Mouse (Mus musculus): ENCODE results near the gene Nudt22. TPM values are rescaled to one million over a fixed set of nuclear protein-coding genes. Genes with fewer than 3 reads are reported as not detected.

Nudt22 gene
- polyA plus RNA-seq (2015; fragmentation: Nextera tagmentation; extraction: Ambion mirVana): 22.6 and 23.7 TPM in 2 replicates

GRCm38 (mm10) chr19:6996006-6996405 is at the start of gene Nudt22, which contains the start of gene Trpt1:
Gene Nudt22, minus strand, starts transcription at chr19:6996117.
Gene Trpt1, plus strand, starts transcription at chr19:6996131.
- Histone ChIP-seq H3K9ac (ENCODE audit: low read length) (peak within 1 kb of the TSS; percentile 82), H3K27ac (ENCODE audit: low read length) (peak within 1 kb of the TSS; percentile 81), H3K4me2 (ENCODE audit: low read depth, low read length) (peak within 1 kb of the TSS; percentile 80), H3K4me1 (replicated peaks; ENCODE audit: control insufficient read depth, insufficient read depth, low read length) (peaks cover 29% of the 10 kb centered on the region), H3K9me3 (ENCODE audit: control insufficient read depth, low read length) (no peaks in the 10 kb centered on the region), H3K27me3 (ENCODE audit: control insufficient read depth, insufficient read depth, low read depth, low read length) (no peaks in the 10 kb centered on the region), H3K36me3 (ENCODE audit: control insufficient read depth, insufficient read depth, low read length) (peaks cover 11% of the 10 kb centered on the region), H3K4me3 (ENCODE audit: low read length) (peak within 1 kb of the TSS; percentile 73)
- WGBS: under 1% methylated on average over 24 of the region's 24 CpGs
- peak; percentile 81 for ATAC-seq (ENCODE audit: low read depth)

GRCm38 (mm10) chr19:7044706-7045105 is 48.8 kb upstream of the Nudt22 start:
- ATAC-seq (ENCODE audit: low read depth): no peak
- Histone ChIP-seq H3K27ac (ENCODE audit: low read length) (no peak overlapping the region), H3K27me3 (ENCODE audit: control insufficient read depth, insufficient read depth, low read depth, low read length) (no peaks in the 10 kb centered on the region), H3K4me2 (ENCODE audit: low read depth, low read length) (no peak overlapping the region), H3K4me1 (replicated peaks; ENCODE audit: control insufficient read depth, insufficient read depth, low read length) (peaks cover 4% of the 10 kb centered on the region), H3K4me3 (ENCODE audit: low read length) (no peak overlapping the region), H3K36me3 (ENCODE audit: control insufficient read depth, insufficient read depth, low read length) (no peaks in the 10 kb centered on the region), H3K9me3 (ENCODE audit: control insufficient read depth, low read length) (no peaks in the 10 kb centered on the region), H3K9ac (ENCODE audit: low read length) (no peak overlapping the region)
- whole genome bisulfite sequencing: 48% methylated on average over 4 of the region's 4 CpGs

GRCm38 (mm10) chr19:7044279-7044678 is 48.4 kb upstream of the Nudt22 start:
- H3K9ac ChIP-seq (ENCODE audit: low read length): no peak overlapping the region
- peaks cover 4% of the 10 kb centered on the region for H3K4me1 ChIP-seq (replicated peaks; ENCODE audit: control insufficient read depth, insufficient read depth, low read length)
- no peak overlapping the region for H3K27ac ChIP-seq (ENCODE audit: low read length)
- no peaks in the 10 kb centered on the region for H3K27me3 ChIP-seq (ENCODE audit: control insufficient read depth, insufficient read depth, low read depth, low read length)
- ATAC-seq (ENCODE audit: low read depth): no peak
- H3K4me2 ChIP-seq (ENCODE audit: low read depth, low read length): no peak overlapping the region
- H3K4me3 ChIP-seq (ENCODE audit: low read length): no peak overlapping the region
- 62% methylated on average over 4 of the region's 4 CpGs for WGBS
- no peaks in the 10 kb centered on the region for H3K36me3 ChIP-seq (ENCODE audit: control insufficient read depth, insufficient read depth, low read length)
- no peaks in the 10 kb centered on the region for H3K9me3 ChIP-seq (ENCODE audit: control insufficient read depth, low read length)

GRCm38 (mm10) chr19:7041171-7041570 is 45.3 kb upstream of the Nudt22 start:
- WGBS: 83% methylated on average over 2 of the region's 2 CpGs
- Histone ChIP-seq H3K27ac (ENCODE audit: low read length) (peak overlapping the region; percentile 98; the same call in 1 of the 2 replicates), H3K9me3 (ENCODE audit: control insufficient read depth, low read length) (no peaks in the 10 kb centered on the region), H3K4me3 (ENCODE audit: low read length) (no peak overlapping the region), H3K36me3 (ENCODE audit: control insufficient read depth, insufficient read depth, low read length) (no peaks in the 10 kb centered on the region), H3K4me1 (replicated peaks; ENCODE audit: control insufficient read depth, insufficient read depth, low read length) (peaks cover 13% of the 10 kb centered on the region), H3K27me3 (ENCODE audit: control insufficient read depth, insufficient read depth, low read depth, low read length) (no peaks in the 10 kb centered on the region), H3K9ac (ENCODE audit: low read length) (peak overlapping the region; percentile 92; the same call in 1 of the 2 replicates), H3K4me2 (ENCODE audit: low read depth, low read length) (peak overlapping the region; percentile 91; the same call in 1 of the 2 replicates)
- ATAC-seq (ENCODE audit: low read depth): no peak

- H3K4me3 ChIP-seq (ENCODE audit: low read length): peak overlapping the region; percentile 70
- peak overlapping the region; percentile 91 for H3K4me2 ChIP-seq (ENCODE audit: low read depth, low read length)
- peaks cover 13% of the 10 kb centered on the region for H3K4me1 ChIP-seq (replicated peaks; ENCODE audit: control insufficient read depth, insufficient read depth, low read length)
- peak overlapping the region; percentile 92 for H3K9ac ChIP-seq (ENCODE audit: low read length)
- 18% methylated on average over 13 of the region's 13 CpGs for WGBS
- no peaks in the 10 kb centered on the region; the same call in 1 of the 2 replicates for H3K36me3 ChIP-seq (ENCODE audit: control insufficient read depth, insufficient read depth, low read length)
- peak overlapping the region; percentile 98 for H3K27ac ChIP-seq (ENCODE audit: low read length)
- peak; percentile 3; the same call in 1 of the 2 replicates for ATAC-seq (ENCODE audit: low read depth)
- H3K27me3 ChIP-seq (ENCODE audit: control insufficient read depth, insufficient read depth, low read depth, low read length): no peaks in the 10 kb centered on the region
- no peaks in the 10 kb centered on the region for H3K9me3 ChIP-seq (ENCODE audit: control insufficient read depth, low read length)
Observed at GRCm38 (mm10) chr19:7040637-7041130, 44.8 kb upstream of the Nudt22 start.

GRCm38 (mm10) chr19:7039841-7040636 is 44.1 kb upstream of the Nudt22 start, which contains the start of gene Stip1:
Gene Stip1, minus strand, starts transcription at chr19:7039967.
- H3K4me3 ChIP-seq (ENCODE audit: low read length): peak within 1 kb of the TSS; percentile 94
- H3K27ac ChIP-seq (ENCODE audit: low read length): peak within 1 kb of the TSS; percentile 98
- peaks cover 4% of the 10 kb centered on the region for H3K36me3 ChIP-seq (ENCODE audit: control insufficient read depth, insufficient read depth, low read length)
- H3K9ac ChIP-seq (ENCODE audit: low read length): peak within 1 kb of the TSS; percentile 97
- no peaks in the 10 kb centered on the region for H3K27me3 ChIP-seq (ENCODE audit: control insufficient read depth, insufficient read depth, low read depth, low read length)
- ATAC-seq (ENCODE audit: low read depth): peak; percentile 99
- WGBS: under 1% methylated on average over 49 of the region's 49 CpGs
- H3K4me1 ChIP-seq (replicated peaks; ENCODE audit: control insufficient read depth, insufficient read depth, low read length): peaks cover 13% of the 10 kb centered on the region
- H3K4me2 ChIP-seq (ENCODE audit: low read depth, low read length): peak within 1 kb of the TSS; percentile 91
- H3K9me3 ChIP-seq (ENCODE audit: control insufficient read depth, low read length): no peaks in the 10 kb centered on the region

DNA sequence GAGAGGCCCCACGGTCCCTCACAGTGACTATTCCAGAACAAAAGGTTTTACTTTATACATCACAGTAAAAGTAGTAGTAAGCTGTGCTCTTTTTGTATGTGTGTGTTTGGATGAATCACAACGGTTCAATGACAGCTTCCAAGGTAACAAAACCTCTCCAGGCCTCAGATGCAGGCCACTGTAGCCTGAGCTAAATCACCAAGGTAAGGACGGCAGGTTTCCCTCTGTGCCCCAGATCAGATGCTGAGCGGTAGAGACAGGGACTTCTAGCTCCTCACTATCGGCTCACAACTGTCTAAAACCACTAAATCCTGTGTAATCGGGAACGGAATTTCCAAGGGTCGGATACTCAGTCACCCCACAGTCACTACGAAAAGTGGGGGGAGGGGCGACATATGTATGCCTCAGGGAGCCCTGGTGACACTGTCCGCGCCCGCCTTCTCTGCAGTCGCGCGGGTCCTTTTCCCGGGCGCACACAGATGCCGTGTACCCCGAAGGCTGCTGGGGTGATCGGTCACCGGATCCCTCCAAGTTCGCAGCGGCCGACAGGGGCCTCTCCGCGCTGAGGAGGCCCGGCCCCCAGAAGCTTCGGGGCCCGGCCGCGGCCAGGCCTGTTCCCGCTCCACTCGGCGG is 43.3 kb upstream of the Nudt22 start:
- H3K9me3 ChIP-seq (ENCODE audit: control insufficient read depth, low read length): no peaks in the 10 kb centered on the region
- peak overlapping the region; percentile 87 for H3K4me2 ChIP-seq (ENCODE audit: low read depth, low read length)
- peak; percentile 6 for ATAC-seq (ENCODE audit: low read depth)
- 2% methylated on average over 31 of the region's 35 CpGs for WGBS
- peaks cover 4% of the 10 kb centered on the region for H3K36me3 ChIP-seq (ENCODE audit: control insufficient read depth, insufficient read depth, low read length)
- peaks cover 13% of the 10 kb centered on the region for H3K4me1 ChIP-seq (replicated peaks; ENCODE audit: control insufficient read depth, insufficient read depth, low read length)
- no peaks in the 10 kb centered on the region for H3K27me3 ChIP-seq (ENCODE audit: control insufficient read depth, insufficient read depth, low read depth, low read length)
- peak overlapping the region; percentile 94 for H3K4me3 ChIP-seq (ENCODE audit: low read length)
- peak overlapping the region; percentile 97 for H3K9ac ChIP-seq (ENCODE audit: low read length)
- H3K27ac ChIP-seq (ENCODE audit: low read length): peak overlapping the region; percentile 87

GRCm38 (mm10) chr19:7034006-7034405 is 38.1 kb upstream of the Nudt22 start:
- H3K27ac ChIP-seq (ENCODE audit: low read length): no peak overlapping the region
- H3K4me2 ChIP-seq (ENCODE audit: low read depth, low read length): no peak overlapping the region
- 92% methylated on average over 5 of the region's 5 CpGs for WGBS
- H3K9me3 ChIP-seq (ENCODE audit: control insufficient read depth, low read length): no peaks in the 10 kb centered on the region
- H3K4me1 ChIP-seq (replicated peaks; ENCODE audit: control insufficient read depth, insufficient read depth, low read length): peaks cover 8% of the 10 kb centered on the region
- no peak overlapping the region for H3K4me3 ChIP-seq (ENCODE audit: low read length)
- ATAC-seq (ENCODE audit: low read depth): no peak
- H3K36me3 ChIP-seq (ENCODE audit: control insufficient read depth, insufficient read depth, low read length): peaks cover 47% of the 10 kb centered on the region
- no peaks in the 10 kb centered on the region for H3K27me3 ChIP-seq (ENCODE audit: control insufficient read depth, insufficient read depth, low read depth, low read length)
- H3K9ac ChIP-seq (ENCODE audit: low read length): no peak overlapping the region

DNA sequence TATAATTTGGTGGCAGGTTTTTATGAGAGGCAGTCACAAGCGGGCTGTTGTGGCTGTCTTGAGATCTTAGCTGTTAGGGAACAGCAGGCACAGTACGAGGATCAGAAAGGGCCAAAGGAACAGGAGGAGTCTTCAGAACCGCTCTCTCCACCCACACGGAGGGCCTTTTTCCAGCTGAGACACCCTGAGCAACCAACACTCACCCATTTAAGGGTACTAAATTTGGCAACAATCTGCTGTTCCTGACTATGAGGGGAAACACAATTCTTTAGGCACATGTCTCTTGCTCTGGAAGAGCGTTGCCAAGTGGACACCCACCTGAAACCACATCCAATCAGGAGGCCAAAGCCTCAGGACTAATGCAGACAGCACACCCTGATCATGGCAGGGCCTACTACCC is 33.6 kb upstream of the Nudt22 start:
- Histone ChIP-seq H3K9me3 (ENCODE audit: control insufficient read depth, low read length) (no peaks in the 10 kb centered on the region), H3K27me3 (ENCODE audit: control insufficient read depth, insufficient read depth, low read depth, low read length) (no peaks in the 10 kb centered on the region), H3K9ac (ENCODE audit: low read length) (no peak overlapping the region), H3K27ac (ENCODE audit: low read length) (no peak overlapping the region), H3K4me2 (ENCODE audit: low read depth, low read length) (no peak overlapping the region), H3K4me3 (ENCODE audit: low read length) (no peak overlapping the region), H3K36me3 (ENCODE audit: control insufficient read depth, insufficient read depth, low read length) (peaks cover 76% of the 10 kb centered on the region), H3K4me1 (replicated peaks; ENCODE audit: control insufficient read depth, insufficient read depth, low read length) (no peaks in the 10 kb centered on the region)
- 95% methylated on average over 5 of the region's 5 CpGs for WGBS
- ATAC-seq (ENCODE audit: low read depth): no peak
